Mouse (Mus musculus) lung, postnatal 0 days (tissue): ENCODE measurements around the gene Tspan3.

ENCODE experiments used
- CTCF ChIP-seq: IDR thresholded peaks from 2 replicates; pipeline ENCODE4 v1.5.1; 2016; ENCODE audit warnings: antibody characterized with exemption, mild to moderate bottlenecking
- EP300 ChIP-seq: IDR thresholded peaks from 2 replicates; pipeline ENCODE4 v1.6.1; 2016; ENCODE audit warnings: antibody characterized with exemption, mild to moderate bottlenecking, control low read depth

- no peak for TF ChIP-seq CTCF
- TF ChIP-seq EP300 = peak; percentile 63; the same call in 1 of the 2 replicates
Observed at GRCm38 (mm10) chr9:56107527-56107926, 57.8 kb downstream of the Tspan3 start.
